Mouse (Mus musculus): Measurements from ENCODE around the gene Nanos3. TPM values are rescaled to one million over a fixed set of nuclear protein-coding genes. Genes with fewer than 3 reads are reported as not detected.
A peak's percentile ranks its signal among the peaks of the same experiment; 100 is the strongest.

Nanos3 gene
- polyA plus RNA-seq, 1 experiment from 2014 or later: 10.1 TPM

DNA sequence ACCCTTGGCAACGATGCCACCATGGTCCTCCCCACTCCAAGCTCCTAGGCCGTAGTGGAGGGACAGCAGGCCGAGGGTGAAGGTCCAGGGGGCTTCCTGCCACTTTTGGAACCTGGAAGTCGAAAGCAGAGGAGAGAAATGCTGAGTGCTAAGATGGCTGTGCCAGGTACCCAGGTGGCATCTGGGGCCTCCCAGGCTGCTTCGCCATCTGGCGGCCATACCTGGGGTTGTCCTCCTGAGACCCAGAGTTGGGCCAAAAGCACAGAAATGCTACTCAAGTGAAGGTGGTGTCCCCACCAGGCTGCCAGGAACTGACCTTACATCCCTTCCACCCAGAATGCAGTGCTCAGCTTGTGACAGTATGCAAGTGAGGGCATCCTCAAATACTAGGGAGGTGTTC is 11.2 kb downstream of the Nanos3 start:
- Histone ChIP-seq H3K4me2 (no peak overlapping the region), H3K9me3 (no peaks in the 10 kb centered on the region), H3K9ac (no peak overlapping the region), H3K27me3 (no peaks in the 10 kb centered on the region), H3K27ac (replicated peaks) (no peak overlapping the region), H3K4me3 (no peak overlapping the region), H3K36me3 (peaks cover 63% of the 10 kb centered on the region), H3K4me1 (replicated peaks) (peaks cover 15% of the 10 kb centered on the region)
- 86% methylated on average over 6 of the region's 6 CpGs for WGBS
- ATAC-seq (ENCODE audit: low read depth): no peak

DNA sequence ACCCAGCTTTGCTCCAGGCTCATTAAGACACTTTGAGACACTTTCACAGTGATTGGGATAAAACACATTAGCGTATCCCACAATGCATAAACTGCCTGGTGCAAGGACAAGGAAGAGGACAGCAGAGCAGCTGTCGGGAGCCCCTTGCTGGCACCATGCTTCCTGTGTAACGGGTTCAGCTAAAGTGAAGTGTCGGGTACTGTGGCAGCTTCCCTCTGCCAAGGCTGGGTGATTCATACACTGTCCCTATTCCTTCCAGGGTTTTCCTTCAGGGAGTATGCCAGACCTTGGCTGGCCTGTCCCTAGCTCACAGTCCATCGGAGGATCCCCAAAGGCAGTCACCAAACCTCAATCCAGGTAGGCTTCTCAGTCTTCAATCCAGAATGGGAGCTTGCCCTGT is 14.9 kb downstream of the Nanos3 start:
- no peak overlapping the region for H3K27ac ChIP-seq (replicated peaks)
- H3K36me3 ChIP-seq: peaks cover 47% of the 10 kb centered on the region
- no peak overlapping the region for H3K4me2 ChIP-seq
- H3K4me3 ChIP-seq: no peak overlapping the region
- ATAC-seq (ENCODE audit: low read depth): no peak
- 88% methylated on average over 5 of the region's 5 CpGs for WGBS
- no peaks in the 10 kb centered on the region for H3K27me3 ChIP-seq
- no peaks in the 10 kb centered on the region for H3K9me3 ChIP-seq
- H3K9ac ChIP-seq: no peak overlapping the region
- no peaks in the 10 kb centered on the region for H3K4me1 ChIP-seq (replicated peaks)

DNA sequence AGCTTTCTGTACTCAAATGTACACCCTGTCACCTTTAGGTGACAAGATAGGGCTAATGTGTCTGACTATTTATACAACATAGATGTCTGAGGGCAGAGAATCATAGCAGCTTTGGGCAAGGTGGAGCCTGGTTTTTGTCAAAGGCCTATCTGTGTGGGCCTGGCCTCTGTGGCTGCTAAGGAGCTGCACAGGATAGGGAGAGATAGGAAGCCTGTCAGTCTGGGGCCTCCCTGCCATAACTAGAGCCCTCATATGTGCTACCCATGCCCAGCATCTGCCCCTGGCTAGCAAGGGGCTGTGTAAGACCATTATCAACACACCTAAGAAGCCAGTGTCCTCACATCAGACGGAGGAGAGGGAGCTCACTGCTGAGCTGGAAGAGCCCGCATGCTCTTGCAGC is 17.3 kb downstream of the Nanos3 start:
- no peaks in the 10 kb centered on the region for H3K9me3 ChIP-seq
- ATAC-seq (ENCODE audit: low read depth): no peak
- no peak overlapping the region for H3K9ac ChIP-seq
- peaks cover 23% of the 10 kb centered on the region for H3K36me3 ChIP-seq
- H3K27me3 ChIP-seq: no peaks in the 10 kb centered on the region
- H3K27ac ChIP-seq (replicated peaks): no peak overlapping the region
- no peak overlapping the region for H3K4me3 ChIP-seq
- H3K4me1 ChIP-seq (replicated peaks): no peaks in the 10 kb centered on the region
- H3K4me2 ChIP-seq: no peak overlapping the region
- 92% methylated on average over 2 of the region's 2 CpGs for WGBS

DNA sequence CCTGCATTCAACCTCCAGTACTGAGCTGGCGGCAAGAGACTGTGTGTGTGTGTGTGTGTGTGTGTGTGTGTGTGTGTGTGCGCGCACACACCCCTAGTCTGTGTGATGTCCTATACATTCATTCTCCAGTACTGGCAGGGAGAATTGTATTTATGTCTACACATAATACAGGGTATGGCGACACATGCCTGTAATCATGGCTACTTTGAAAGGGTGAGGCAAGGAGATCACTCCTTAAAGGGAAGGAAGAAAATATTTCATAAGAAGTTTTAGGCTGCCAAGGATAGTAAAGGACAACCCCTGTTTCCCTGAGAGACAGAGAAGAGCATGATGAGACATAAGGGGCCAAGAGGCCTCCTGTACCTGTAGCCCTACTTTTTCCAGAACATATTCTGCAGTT is 27.4 kb downstream of the Nanos3 start:
- 95% methylated on average over 4 of the region's 4 CpGs for WGBS
- no peak for ATAC-seq (ENCODE audit: low read depth)
- no peak overlapping the region for H3K4me3 ChIP-seq
- H3K36me3 ChIP-seq: peaks cover 37% of the 10 kb centered on the region
- no peaks in the 10 kb centered on the region for H3K9me3 ChIP-seq
- H3K9ac ChIP-seq: no peak overlapping the region
- no peak overlapping the region for H3K27ac ChIP-seq (replicated peaks)
- no peaks in the 10 kb centered on the region for H3K4me1 ChIP-seq (replicated peaks)
- H3K4me2 ChIP-seq: no peak overlapping the region
- no peaks in the 10 kb centered on the region for H3K27me3 ChIP-seq

DNA sequence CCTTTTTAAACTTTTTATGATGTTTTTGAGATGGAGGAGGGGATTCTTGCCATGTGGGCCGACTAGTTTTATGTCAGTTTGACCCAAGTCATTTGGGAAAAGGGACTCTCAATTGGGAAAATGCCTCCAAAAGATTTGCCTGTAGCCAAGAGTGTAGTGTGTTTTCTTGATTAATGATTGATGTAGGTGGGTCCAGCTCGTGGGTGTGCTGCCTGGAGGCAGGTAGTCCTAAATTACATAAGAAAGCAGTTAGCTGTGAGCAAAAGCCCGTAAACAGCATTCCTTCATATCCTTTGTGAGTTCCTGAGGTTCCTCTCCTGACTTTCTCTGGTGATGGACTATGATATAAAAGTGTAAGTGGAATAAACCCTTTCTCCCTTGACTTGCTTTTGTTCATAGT is 35.8 kb downstream of the Nanos3 start:
- no peak overlapping the region for H3K9ac ChIP-seq
- H3K27me3 ChIP-seq: no peaks in the 10 kb centered on the region
- H3K4me2 ChIP-seq: no peak overlapping the region
- no peaks in the 10 kb centered on the region for H3K9me3 ChIP-seq
- no peak overlapping the region for H3K27ac ChIP-seq (replicated peaks)
- 81% methylated on average over 3 of the region's 3 CpGs for WGBS
- ATAC-seq (ENCODE audit: low read depth): no peak
- H3K36me3 ChIP-seq: peaks cover 13% of the 10 kb centered on the region
- peaks cover 28% of the 10 kb centered on the region for H3K4me1 ChIP-seq (replicated peaks)
- no peak overlapping the region for H3K4me3 ChIP-seq

DNA sequence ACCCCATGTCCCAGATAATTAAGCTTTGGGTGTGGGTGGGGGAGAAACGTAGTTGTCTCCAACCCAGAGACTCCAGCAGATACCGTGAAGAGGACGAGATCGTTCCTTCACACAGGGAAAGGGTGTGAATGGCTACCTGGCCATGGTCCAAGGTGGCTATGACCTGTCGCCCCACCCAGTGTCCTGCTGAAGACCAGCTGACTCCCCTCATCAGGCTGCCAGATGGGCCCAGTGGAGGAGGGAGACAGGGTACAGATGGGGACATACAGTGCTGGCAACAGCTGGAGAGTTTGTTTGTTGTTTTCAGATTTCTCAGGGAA is 36.5 kb downstream of the Nanos3 start:
- peak overlapping the region; percentile 84 for H3K4me2 ChIP-seq
- H3K9ac ChIP-seq: peak overlapping the region; percentile 91; the same call in 1 of the 2 replicates
- H3K4me1 ChIP-seq (replicated peaks): peaks cover 28% of the 10 kb centered on the region
- 86% methylated on average over 5 of the region's 5 CpGs for WGBS
- peak; percentile 24; the same call in 1 of the 2 replicates for ATAC-seq (ENCODE audit: low read depth)
- no peak overlapping the region for H3K27ac ChIP-seq (replicated peaks)
- H3K4me3 ChIP-seq: peak overlapping the region; percentile 73
- H3K27me3 ChIP-seq: no peaks in the 10 kb centered on the region
- peaks cover 20% of the 10 kb centered on the region for H3K36me3 ChIP-seq
- no peaks in the 10 kb centered on the region for H3K9me3 ChIP-seq

DNA sequence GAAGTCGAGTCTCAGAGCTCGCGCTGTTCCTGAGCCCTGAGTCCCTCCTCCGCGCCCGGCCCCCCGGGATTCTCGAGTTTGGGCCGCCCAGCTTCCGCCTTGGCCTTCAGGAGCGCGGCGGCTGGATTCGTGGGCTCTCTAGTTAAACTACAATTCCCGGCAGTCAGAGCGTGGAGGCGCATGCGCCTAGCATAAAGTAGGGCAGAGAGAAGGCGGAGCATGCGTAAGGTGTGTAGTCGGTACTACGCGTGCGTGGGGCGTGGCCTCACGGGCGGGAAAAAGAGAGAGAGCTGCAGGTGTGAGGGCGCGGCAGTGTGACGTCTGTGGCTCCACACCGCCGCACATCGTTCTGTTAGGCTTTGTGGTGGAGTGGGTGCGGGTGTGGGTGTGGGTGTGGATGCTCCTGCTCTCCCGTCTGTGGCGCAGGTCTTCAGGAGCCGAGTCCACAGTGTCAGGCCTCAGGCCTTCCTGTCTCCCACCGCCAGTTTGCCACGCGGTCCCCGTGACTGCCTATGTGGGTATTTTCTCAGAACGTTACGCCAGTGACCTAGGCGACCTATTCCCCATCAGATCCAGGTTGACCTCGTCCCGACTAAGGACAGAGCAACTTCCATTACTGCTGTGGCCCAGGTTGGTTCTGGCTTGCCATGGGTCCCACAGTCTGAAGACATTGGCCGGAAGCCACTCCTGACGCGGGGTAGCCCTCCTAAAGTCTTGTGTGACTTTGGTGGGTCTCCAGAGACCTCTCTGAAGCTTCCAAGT is 37.1 kb downstream of the Nanos3 start, which contains the start of the genes Cc2d1a and 4930432K21Rik:
Gene Cc2d1a, minus strand, starts transcription at position 168 of the 762 bp plus-strand sequence.
Gene 4930432K21Rik, plus strand, starts transcription at position 257 of the 762 bp plus-strand sequence.
- ATAC-seq (ENCODE audit: low read depth): peak; percentile 95
- Histone ChIP-seq H3K9ac (peak within 1 kb of the TSS; percentile 91), H3K4me3 (peak within 1 kb of the TSS; percentile 73), H3K4me1 (replicated peaks) (peaks cover 28% of the 10 kb centered on the region), H3K36me3 (peaks cover 26% of the 10 kb centered on the region), H3K4me2 (peak within 1 kb of the TSS; percentile 84), H3K9me3 (no peaks in the 10 kb centered on the region), H3K27me3 (no peaks in the 10 kb centered on the region), H3K27ac (replicated peaks) (no peak within 1 kb of the TSS)
- 16% methylated on average over 49 of the region's 49 CpGs for WGBS

DNA sequence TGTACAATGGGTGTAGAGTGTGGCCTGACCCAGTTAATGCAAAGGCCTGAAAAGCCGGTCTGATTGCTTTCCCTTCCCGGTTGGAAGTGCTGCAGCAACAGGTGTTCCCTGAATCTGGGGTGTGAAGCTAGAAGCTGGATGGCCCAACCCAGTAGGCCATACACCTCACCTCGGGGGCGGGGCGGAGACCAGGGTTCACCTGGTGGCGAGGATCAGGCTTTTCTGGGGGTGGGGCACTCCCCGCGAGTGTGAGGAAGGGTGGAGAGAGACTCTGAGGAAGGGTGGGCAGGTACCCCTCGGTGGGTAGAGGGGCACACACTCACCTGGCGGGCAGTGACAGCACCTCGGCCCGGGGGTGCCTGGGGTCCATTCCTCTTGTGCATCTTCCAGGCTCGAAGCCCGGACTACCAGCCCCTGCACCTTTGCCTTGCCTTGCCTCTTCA is 37.7 kb downstream of the Nanos3 start:
- peaks cover 28% of the 10 kb centered on the region for H3K4me1 ChIP-seq (replicated peaks)
- H3K9ac ChIP-seq: peak overlapping the region; percentile 91
- peak overlapping the region; percentile 73 for H3K4me3 ChIP-seq
- no peak overlapping the region for H3K27ac ChIP-seq (replicated peaks)
- peak; percentile 74 for ATAC-seq (ENCODE audit: low read depth)
- WGBS: 10% methylated on average over 14 of the region's 14 CpGs
- H3K36me3 ChIP-seq: peaks cover 32% of the 10 kb centered on the region
- no peaks in the 10 kb centered on the region for H3K9me3 ChIP-seq
- no peaks in the 10 kb centered on the region for H3K27me3 ChIP-seq
- H3K4me2 ChIP-seq: peak overlapping the region; percentile 84

DNA sequence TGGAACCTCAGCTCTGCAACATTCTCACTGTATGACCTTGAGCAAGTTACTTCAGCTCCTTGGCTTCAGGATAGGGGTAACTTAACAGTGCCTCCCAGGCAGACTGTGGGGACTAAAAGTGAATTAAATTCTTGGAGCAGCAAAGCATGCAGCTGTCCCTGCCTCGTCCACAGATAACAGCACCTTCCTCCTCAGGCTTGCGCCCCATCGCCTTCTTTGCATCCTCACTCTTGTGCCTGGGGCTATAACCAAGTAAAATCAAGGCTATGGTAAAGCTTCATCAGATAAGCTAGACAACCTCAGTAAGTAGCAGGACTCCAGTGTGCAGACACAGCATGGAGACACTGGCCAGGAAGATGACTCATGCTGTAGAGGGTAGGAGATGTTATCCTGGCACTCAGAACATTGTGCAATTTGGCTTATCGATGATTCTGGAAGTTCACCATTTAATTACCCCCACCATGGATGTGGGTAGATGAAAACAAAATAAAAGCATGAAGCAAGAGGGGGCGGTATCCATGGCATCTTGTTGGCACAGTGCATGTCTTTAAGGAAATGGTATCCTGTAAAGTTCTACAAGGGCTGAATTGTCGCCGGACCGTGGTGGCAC is 40.3 kb downstream of the Nanos3 start:
- WGBS: 95% methylated on average over 8 of the region's 8 CpGs
- no peak overlapping the region for H3K4me3 ChIP-seq

DNA sequence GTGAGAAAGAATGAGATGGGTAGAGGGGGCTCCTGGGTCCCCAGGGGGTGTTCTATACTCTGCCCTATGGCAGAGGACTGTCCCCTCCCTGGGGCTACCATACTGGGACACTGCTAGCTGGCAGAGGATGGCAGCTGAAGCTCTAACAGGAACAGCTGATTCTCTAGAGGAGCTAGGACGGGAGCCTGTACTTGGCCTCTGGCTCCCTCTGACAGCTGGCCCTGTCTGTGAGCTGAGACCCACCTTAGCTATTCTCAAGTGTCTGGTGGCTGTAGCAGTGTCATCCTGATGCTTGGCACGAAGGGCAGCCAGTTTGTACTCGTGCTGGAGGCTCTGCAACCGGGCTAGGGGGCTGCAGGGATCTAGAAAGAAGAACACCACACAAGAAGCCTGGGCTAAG is 44.2 kb downstream of the Nanos3 start:
- H3K27me3 ChIP-seq: no peaks in the 10 kb centered on the region
- ATAC-seq (ENCODE audit: low read depth): no peak

More for the DNA sequence above, 40.3 kb downstream of the Nanos3 start:
- H3K4me1 ChIP-seq (replicated peaks): peaks cover 28% of the 10 kb centered on the region
- H3K9ac ChIP-seq: no peak overlapping the region
- H3K9me3 ChIP-seq: no peaks in the 10 kb centered on the region
- ATAC-seq (ENCODE audit: low read depth): no peak
- no peak overlapping the region for H3K4me2 ChIP-seq
- no peaks in the 10 kb centered on the region for H3K27me3 ChIP-seq
- peaks cover 52% of the 10 kb centered on the region for H3K36me3 ChIP-seq
- no peak overlapping the region for H3K27ac ChIP-seq (replicated peaks)

DNA sequence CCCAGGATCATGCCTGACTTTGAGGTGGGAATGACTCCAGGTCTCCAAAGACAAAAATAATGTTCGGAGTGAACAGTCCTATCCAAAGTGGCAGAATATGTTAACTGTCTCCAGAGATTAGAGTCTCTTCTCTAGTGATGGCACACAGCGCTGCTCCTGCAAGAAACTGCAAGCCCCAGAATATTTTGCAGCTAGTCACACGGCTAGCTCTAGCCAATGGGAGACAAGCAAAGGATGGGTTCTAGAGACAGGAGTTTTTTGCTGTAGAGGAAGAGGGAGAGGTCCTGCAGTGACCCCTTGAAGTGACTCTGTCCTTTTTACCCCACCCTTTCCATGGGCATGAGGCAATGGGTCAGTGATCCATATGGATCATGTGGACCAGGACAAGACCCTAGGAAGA is 47.2 kb downstream of the Nanos3 start:
- ATAC-seq (ENCODE audit: low read depth): no peak
- Histone ChIP-seq H3K27me3 (no peaks in the 10 kb centered on the region), H3K27ac (replicated peaks) (no peak overlapping the region), H3K9me3 (no peaks in the 10 kb centered on the region), H3K4me1 (replicated peaks) (no peaks in the 10 kb centered on the region), H3K4me2 (no peak overlapping the region), H3K36me3 (peaks cover 99% of the 10 kb centered on the region), H3K9ac (no peak overlapping the region), H3K4me3 (no peak overlapping the region)
- 90% methylated on average over 3 of the region's 3 CpGs for WGBS

More for the DNA sequence above, 44.2 kb downstream of the Nanos3 start:
- Histone ChIP-seq H3K9me3 (no peaks in the 10 kb centered on the region), H3K4me3 (no peak overlapping the region), H3K4me2 (no peak overlapping the region), H3K27ac (replicated peaks) (no peak overlapping the region), H3K9ac (no peak overlapping the region), H3K36me3 (peaks cover 91% of the 10 kb centered on the region), H3K4me1 (replicated peaks) (peaks cover 4% of the 10 kb centered on the region; the same call in 1 of the 2 replicates)
- 90% methylated on average over 4 of the region's 4 CpGs for WGBS

DNA sequence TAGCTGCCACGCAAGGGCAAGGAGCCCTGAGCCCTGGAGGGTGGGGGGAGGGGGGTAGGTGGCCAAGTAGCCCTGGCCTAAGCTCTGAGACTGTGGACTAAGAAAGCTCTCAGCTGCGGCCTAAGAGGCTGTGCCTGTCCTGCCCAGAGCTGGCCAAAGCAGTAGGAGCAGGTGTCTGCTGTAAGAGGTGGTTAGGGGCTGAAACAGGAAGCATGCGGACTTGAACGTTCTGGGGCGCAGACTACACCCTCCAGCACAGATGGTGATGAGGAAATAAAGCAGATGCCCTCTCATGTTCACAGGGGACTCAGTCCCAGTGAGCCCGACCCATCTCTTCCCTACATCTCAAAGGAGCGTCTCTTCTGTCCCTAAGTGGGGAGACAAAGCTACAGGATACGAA is 52.8 kb downstream of the Nanos3 start:
- H3K9ac ChIP-seq: no peak overlapping the region
- ATAC-seq (ENCODE audit: low read depth): no peak
- 88% methylated on average over 8 of the region's 8 CpGs for WGBS
- no peaks in the 10 kb centered on the region for H3K9me3 ChIP-seq
- no peaks in the 10 kb centered on the region for H3K4me1 ChIP-seq (replicated peaks)
- no peak overlapping the region for H3K4me2 ChIP-seq
- H3K4me3 ChIP-seq: no peak overlapping the region
- H3K36me3 ChIP-seq: peaks cover 61% of the 10 kb centered on the region
- no peak overlapping the region for H3K27ac ChIP-seq (replicated peaks)
- 0 out of 2 replicates have a peak, but pooled peaks cover 3% of the 10 kb centered on the region for H3K27me3 ChIP-seq

Data from neural tube, embryonic 13.5 days (tissue).